Mouse (Mus musculus) kidney, postnatal 14 days (tissue): ENCODE results near the gene Ercc4.

Experiments used
- DNase-seq: peaks from one replicate; pipeline ENCODE4 v3.0.0; 2022; ENCODE audit warnings: mixed read lengths

The Ercc4 gene

DNA sequence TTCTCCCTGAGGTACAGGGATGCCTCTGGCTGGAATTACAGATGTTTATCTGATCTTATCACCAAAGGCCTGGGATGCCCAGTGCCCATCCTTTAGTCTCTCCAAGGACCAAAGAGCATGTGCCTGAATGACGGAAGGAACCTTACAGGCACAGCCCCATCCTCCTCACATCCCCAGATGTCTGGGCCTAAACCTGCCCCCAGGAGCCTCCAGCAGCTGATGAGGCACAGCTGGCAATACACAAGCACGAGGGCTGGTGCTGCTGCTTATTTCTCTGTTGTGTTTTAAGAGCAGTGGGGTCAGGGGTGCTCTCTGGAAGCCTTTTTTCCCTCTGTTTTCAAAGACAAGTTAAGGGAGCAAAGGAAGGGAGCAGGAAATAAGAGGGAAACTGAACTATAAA lies 89.7 kb downstream of the Ercc4 start:
- DNase-seq: no peak
